ENCODE assay signal across 9 mouse cellular contexts in the genomic region with DNA sequence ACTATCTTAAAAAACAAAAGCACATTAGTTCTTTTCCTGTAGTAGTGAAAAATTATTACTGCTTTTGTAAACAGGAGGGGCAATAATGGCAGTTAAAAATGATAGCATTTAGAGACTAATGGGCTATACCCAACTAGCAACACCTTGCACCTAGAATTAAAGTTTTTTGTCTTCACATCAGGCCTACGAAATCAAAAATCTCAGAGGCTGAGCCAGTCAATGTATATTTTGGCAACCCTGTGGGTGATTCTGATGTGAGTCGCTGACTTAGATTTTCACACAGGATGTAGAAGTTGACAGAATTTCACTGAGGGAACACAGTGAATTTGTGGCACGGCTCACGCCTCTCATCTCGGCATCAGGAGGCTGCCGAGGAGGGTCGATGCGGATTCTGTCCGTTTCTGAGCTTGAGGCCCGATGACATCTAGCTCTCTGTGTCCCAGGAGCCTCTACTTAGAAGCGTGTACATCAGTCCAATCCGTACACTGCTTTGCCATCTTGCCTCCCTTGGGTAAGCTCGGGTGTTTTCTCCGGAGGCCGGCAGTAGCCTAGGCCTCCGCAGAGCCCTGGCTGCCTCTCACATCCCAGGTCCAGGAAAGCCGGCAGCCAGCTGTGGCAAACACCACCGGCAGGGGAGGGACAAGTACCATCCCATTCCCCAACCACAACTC. TPM values are rescaled to one million over a fixed set of nuclear protein-coding genes. Genes with fewer than 3 reads are reported as not detected.
DNase-seq lines count a peak whose midpoint lies in the region; ATAC-seq and TF ChIP-seq lines count a peak whose summit lies in the region.
"Had no signal": no experiment of that assay in that cellular context is flagged by ENCODE, and none has a peak within 500 bp of the region (broad histone marks: within the 10 kb centered on the region; RNA-seq: fewer than 3 reads in every experiment).

No protein-coding gene starts in this region.

- H3K4me1 ChIP-seq in cerebellum, adult 2 months (ENCODE audit: control insufficient read depth, insufficient read depth, low read length): peaks cover 4% of the 10 kb centered on the region; the same call in 1 of the 2 replicates
- H3K4me1 ChIP-seq in forebrain, embryonic 14.5 days (ENCODE audit: control insufficient read depth, insufficient read depth, low read length): peaks cover 8% of the 10 kb centered on the region; the same call in 1 of the 2 replicates
- H3K4me1 ChIP-seq in liver, embryonic 16.5 days (ENCODE audit: control insufficient read depth, low read depth, low read length): peaks cover 22% of the 10 kb centered on the region

- no peak for DNase-seq in cerebellum, adult 2 months
- no peak for DNase-seq in cerebellum, adult 9-11 months
- no peak for DNase-seq in forebrain, embryonic 14.5 days (ENCODE audit: low spot score)
- DNase-seq in frontal cortex, adult 2 months (ENCODE audit: extremely low spot score in 1 of 2, low spot score in 1 of 2): no peak
- DNase-seq in kidney, postnatal 25 days: no peak

- peaks cover 62% of the 10 kb centered on the region for H3K36me3 ChIP-seq in C2C12 (ENCODE audit: control insufficient read depth, insufficient read depth)
- H3K36me3 ChIP-seq in forebrain, embryonic 14.5 days (ENCODE audit: control insufficient read depth, insufficient read depth, low read length): peaks cover 23% of the 10 kb centered on the region
- peaks cover 26% of the 10 kb centered on the region for H3K36me3 ChIP-seq in liver, embryonic 16.5 days (ENCODE audit: control insufficient read depth, insufficient read depth)

- ATAC-seq in forebrain, embryonic 14.5 days: no peak; the same call in none of the 2 replicates
- peak; percentile 23 for ATAC-seq in liver, embryonic 16.5 days (ENCODE audit: low read depth)
- ATAC-seq in granulocyte monocyte progenitor cell, adult 5-6 weeks (replicated peaks; ENCODE audit: poor library complexity, severe bottlenecking): no peak

- peak overlapping the region; percentile 81 for H3K9ac ChIP-seq in forebrain, embryonic 14.5 days (ENCODE audit: low read length)
- peak overlapping the region; percentile 83 for H3K9ac ChIP-seq in liver, embryonic 16.5 days (ENCODE audit: low read depth, low read length)

- no peak overlapping the region for H3K27ac ChIP-seq in cerebellum, adult 2 months (ENCODE audit: insufficient read depth, low read length)
- peak overlapping the region; percentile 72 for H3K27ac ChIP-seq in forebrain, embryonic 14.5 days (ENCODE audit: low read depth, low read length)
- H3K27ac ChIP-seq in liver, embryonic 16.5 days (ENCODE audit: low read length): peak overlapping the region; percentile 86

- peak overlapping the region; percentile 88 for H3ac ChIP-seq in C2C12 (ENCODE audit: control insufficient read depth, insufficient read length, low read depth)

- peak overlapping the region; percentile 72 for H3K4me2 ChIP-seq in forebrain, embryonic 14.5 days (ENCODE audit: low read length)
- H3K4me2 ChIP-seq in liver, embryonic 16.5 days (ENCODE audit: low read depth, low read length): peak overlapping the region; percentile 69

- 2% methylated on average over 18 of the region's 18 CpGs for WGBS in cerebellum, adult 2 months
- 4% methylated on average over 18 of the region's 18 CpGs for WGBS in forebrain, embryonic 14.5 days
- WGBS in liver, embryonic 16.5 days (ENCODE audit: insufficient replicate concordance): 2% methylated on average over 18 of the region's 18 CpGs

- no peak for TF ChIP-seq CTCF in cerebellum, adult 2 months (IDR thresholded peaks at IDR 0.05; ENCODE audit: borderline replicate concordance, insufficient read depth, low read depth, low read length)
- no peak for TF ChIP-seq CTCF in C2C12 (IDR thresholded peaks at IDR 0.05; ENCODE audit: control insufficient read depth, insufficient read depth, insufficient read length)

- no peaks in the 10 kb centered on the region for H3K27me3 ChIP-seq in cerebellum, adult 2 months (ENCODE audit: control insufficient read depth, insufficient read depth, low read length)
- no peaks in the 10 kb centered on the region for H3K27me3 ChIP-seq in C2C12 (ENCODE audit: control insufficient read depth, insufficient read depth, insufficient read length)
- no peaks in the 10 kb centered on the region for H3K27me3 ChIP-seq in forebrain, embryonic 14.5 days (replicated peaks; ENCODE audit: control insufficient read depth, insufficient read depth, low read length)
- H3K27me3 ChIP-seq in liver, embryonic 16.5 days (ENCODE audit: control insufficient read depth, insufficient read depth, low read depth, low read length): no peaks in the 10 kb centered on the region

- H3K4me3 ChIP-seq in cerebellum, adult 2 months (replicated peaks; ENCODE audit: insufficient read depth, low read depth, low read length): peak overlapping the region; percentile 100
- peak overlapping the region; percentile 88 for H3K4me3 ChIP-seq in C2C12 (ENCODE audit: insufficient read depth, poor library complexity, severe bottlenecking)
- H3K4me3 ChIP-seq in forebrain, embryonic 14.5 days (ENCODE audit: low read depth, low read length): peak overlapping the region; percentile 72
- H3K4me3 ChIP-seq in liver, embryonic 16.5 days (ENCODE audit: low read depth, low read length): peak overlapping the region; percentile 74

- peaks cover 78% of the 10 kb centered on the region for H3K79me2 ChIP-seq in C2C12 (ENCODE audit: control insufficient read depth, insufficient read depth)

- no peak for TF ChIP-seq POLR2A in cerebellum, adult 2 months (IDR thresholded peaks at IDR 0.05; ENCODE audit: borderline replicate concordance, insufficient read depth, low read length)

- H3K79me3 ChIP-seq in C2C12 (ENCODE audit: low read depth): peaks cover 60% of the 10 kb centered on the region

- H3K9me3 ChIP-seq in forebrain, embryonic 14.5 days (replicated peaks; ENCODE audit: control insufficient read depth, low read length): no peaks in the 10 kb centered on the region
- no peaks in the 10 kb centered on the region for H3K9me3 ChIP-seq in liver, embryonic 16.5 days (replicated peaks; ENCODE audit: control insufficient read depth, low read length)

TF ChIP-seq in C2C12, 6 proteins besides CTCF, POLR2A, EP300 and RAD21:
- no peak for TF ChIP-seq MYOD1 (IDR thresholded peaks at IDR 0.05; ENCODE audit: control insufficient read depth, insufficient read length, low read depth)
- TF ChIP-seq USF1 (IDR thresholded peaks at IDR 0.05; ENCODE audit: low read depth): no peak
- no peak for TF ChIP-seq MAX (IDR thresholded peaks at IDR 0.05)

RNA-seq across cellular contexts. Expression of a gene that starts 0.6 kb away (rescaled TPM):
- polyA plus RNA-seq in cerebellum, adult 2 months (2012; rRNA removed): 3.1 and 3.7 TPM in 2 replicates
- 16.3 TPM for polyA plus RNA-seq in C2C12 (2012; fragmentation: generic; extraction: Trizol)
- 6.2 and 7.2 TPM in 2 replicates for polyA plus RNA-seq in forebrain, embryonic 14.5 days (2014; fragmentation: Nextera tagmentation; extraction: Ambion mirVana)
- polyA plus RNA-seq in liver, embryonic 16.5 days (2015; fragmentation: Nextera tagmentation; extraction: Ambion mirVana): 13.3 and 13.5 TPM in 2 replicates
- 6.2 and 7.1 TPM in 2 replicates for polyA plus RNA-seq in frontal cortex, adult 2 months (2012; rRNA removed)
- 61.4 and 63.4 TPM in 2 replicates for total RNA-seq in granulocyte monocyte progenitor cell, adult 5-6 weeks (2014; fragmentation: Nextera tagmentation)
- 98.1 and 118 TPM in 2 replicates for total RNA-seq in granulocyte monocyte progenitor cell, adult 5-6 weeks (2017)

RNA-seq across cellular contexts. Expression of a gene that starts 0.9 kb away (rescaled TPM):
- polyA plus RNA-seq in cerebellum, adult 2 months (2012; rRNA removed): 448 and 489 TPM in 2 replicates
- polyA plus RNA-seq in C2C12 (2012; fragmentation: generic; extraction: Trizol): 1,235 TPM
- polyA plus RNA-seq in forebrain, embryonic 14.5 days (2014; fragmentation: Nextera tagmentation; extraction: Ambion mirVana): 868 and 950 TPM in 2 replicates
- polyA plus RNA-seq in liver, embryonic 16.5 days (2015; fragmentation: Nextera tagmentation; extraction: Ambion mirVana): 592 and 651 TPM in 2 replicates
- 536 and 611 TPM in 2 replicates for polyA plus RNA-seq in frontal cortex, adult 2 months (2012; rRNA removed)
- total RNA-seq in granulocyte monocyte progenitor cell, adult 5-6 weeks (2014; fragmentation: Nextera tagmentation): 3,177 and 3,393 TPM in 2 replicates
- 3,068 and 3,220 TPM in 2 replicates for total RNA-seq in granulocyte monocyte progenitor cell, adult 5-6 weeks (2017)

RNA-seq across cellular contexts. Expression of a gene that starts 6.8 kb away (rescaled TPM):
- 32.3 and 33.6 TPM in 2 replicates for polyA plus RNA-seq in cerebellum, adult 2 months (2012; rRNA removed)
- 6.0 TPM for polyA plus RNA-seq in C2C12 (2012; fragmentation: generic; extraction: Trizol)
- polyA plus RNA-seq in forebrain, embryonic 14.5 days (2014; fragmentation: Nextera tagmentation; extraction: Ambion mirVana): 21.3 and 24.3 TPM in 2 replicates
- 10.1 and 11.6 TPM in 2 replicates for polyA plus RNA-seq in liver, embryonic 16.5 days (2015; fragmentation: Nextera tagmentation; extraction: Ambion mirVana)
- polyA plus RNA-seq in frontal cortex, adult 2 months (2012; rRNA removed): 34.8 and 35.4 TPM in 2 replicates
- total RNA-seq in granulocyte monocyte progenitor cell, adult 5-6 weeks (2014; fragmentation: Nextera tagmentation): 27.6 and 29.8 TPM in 2 replicates
- 43.3 and 52.1 TPM in 2 replicates for total RNA-seq in granulocyte monocyte progenitor cell, adult 5-6 weeks (2017)

RNA-seq across cellular contexts. Expression of a gene that starts 55.3 kb away (rescaled TPM):
- 0.14 and 0.38 TPM in 2 replicates for polyA plus RNA-seq in cerebellum, adult 2 months (2012; rRNA removed)
- polyA plus RNA-seq in C2C12 (2012; fragmentation: generic; extraction: Trizol): 0.04 TPM
- polyA plus RNA-seq in forebrain, embryonic 14.5 days (2014; fragmentation: Nextera tagmentation; extraction: Ambion mirVana): not detected in 2 replicates
- not detected in 2 replicates for polyA plus RNA-seq in liver, embryonic 16.5 days (2015; fragmentation: Nextera tagmentation; extraction: Ambion mirVana)
- 0.08 and 0.22 TPM in 2 replicates for polyA plus RNA-seq in frontal cortex, adult 2 months (2012; rRNA removed)
- total RNA-seq in granulocyte monocyte progenitor cell, adult 5-6 weeks (2014; fragmentation: Nextera tagmentation): not detected in 2 replicates
- 0.15 and 0.39 TPM in 2 replicates for total RNA-seq in granulocyte monocyte progenitor cell, adult 5-6 weeks (2017)
- total RNA-seq: hematopoietic stem cell, adult 5-6 weeks had no signal
